Mouse (Mus musculus): Measurements from ENCODE around the gene Xrcc1.

GRCm38 (mm10) chr7:24546634-24547389, 723 bp downstream of the Xrcc1 start:
- TF ChIP-seq POLR2A (IDR thresholded peaks at IDR 0.05; ENCODE audit: low read depth, low read length): peak; percentile 78
- no peak for TF ChIP-seq CTCF (IDR thresholded peaks at IDR 0.05; ENCODE audit: borderline replicate concordance, insufficient read depth, low read length)

Measured in embryonic fibroblast, embryonic 13.5 days (primary cell).